Mouse (Mus musculus): Measurements from ENCODE around the gene Dnmt3a. TPM values are rescaled to one million over a fixed set of nuclear protein-coding genes. Genes with fewer than 3 reads are reported as not detected.

The Dnmt3a gene
- total RNA-seq (2021), result 10 to 100 TPM; 80.5 to 83.4 TPM
- long read RNA-seq, experiment 1, full-length matches to known transcripts, result 1 of 28 reads
- long read RNA-seq, experiment 1, partial matches to known transcripts, result 3 of 28 reads
- long read RNA-seq, experiment 1, other reads (novel, unspliced or antisense), result 24 of 28 reads
- long read RNA-seq, experiment 2, full-length matches to known transcripts, result 4 of 33 reads
- long read RNA-seq, experiment 2, partial matches to known transcripts, result 3 of 33 reads
- long read RNA-seq, experiment 2, other reads (novel, unspliced or antisense), result 26 of 33 reads

DNA sequence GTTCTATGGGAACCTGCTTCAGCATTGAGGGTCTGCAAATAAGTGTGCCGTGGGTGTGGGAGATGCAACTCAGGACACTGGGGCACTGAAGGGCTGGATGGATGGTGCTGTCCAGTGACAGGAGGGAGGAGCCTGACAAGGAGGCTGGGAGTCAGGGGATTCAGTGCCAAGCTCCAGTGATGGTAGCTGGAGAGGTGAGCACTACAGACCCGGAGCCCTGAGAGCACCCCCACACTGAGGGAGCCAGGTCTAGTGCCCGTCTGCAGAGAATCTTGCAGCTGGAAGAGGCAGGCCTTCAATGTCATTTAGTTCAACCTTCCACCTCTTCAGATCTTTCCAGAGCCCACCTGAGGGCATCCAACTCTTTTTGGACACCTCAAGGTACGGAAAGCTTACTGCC, at the start of gene Dnmt3a:
Gene Dnmt3a (plus strand): TSS at position 156 of the 400 bp plus-strand sequence.
- DNase-seq, result no peak
- intact Hi-C loops (cut with DNase I), result no loop called here

DNA sequence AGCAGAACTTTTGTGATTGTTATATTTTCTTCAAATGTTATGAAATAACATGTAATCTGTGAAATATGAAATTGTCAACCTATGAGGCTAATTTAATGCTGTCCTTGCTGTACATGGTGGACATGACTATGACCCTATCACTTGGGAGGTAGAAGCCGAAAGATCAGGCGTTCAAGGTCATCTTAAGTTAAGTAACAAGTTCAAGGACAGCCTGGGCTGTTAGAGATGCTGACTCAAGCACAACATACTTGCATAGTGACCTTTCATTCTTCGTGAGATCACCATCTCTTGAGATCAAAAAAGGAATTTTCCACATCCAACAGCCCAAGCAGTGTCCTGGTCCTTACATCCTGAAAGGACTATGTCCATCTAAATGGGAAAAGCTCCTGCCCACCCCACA, 49.6 kb upstream of the Dnmt3a start:
- no peak for DNase-seq
- intact Hi-C loops (cut with DNase I), result loop anchor here (5.0 kb wide), 1 partner anchor 46 kb away; no protein-coding TSS in a partner anchor

DNA sequence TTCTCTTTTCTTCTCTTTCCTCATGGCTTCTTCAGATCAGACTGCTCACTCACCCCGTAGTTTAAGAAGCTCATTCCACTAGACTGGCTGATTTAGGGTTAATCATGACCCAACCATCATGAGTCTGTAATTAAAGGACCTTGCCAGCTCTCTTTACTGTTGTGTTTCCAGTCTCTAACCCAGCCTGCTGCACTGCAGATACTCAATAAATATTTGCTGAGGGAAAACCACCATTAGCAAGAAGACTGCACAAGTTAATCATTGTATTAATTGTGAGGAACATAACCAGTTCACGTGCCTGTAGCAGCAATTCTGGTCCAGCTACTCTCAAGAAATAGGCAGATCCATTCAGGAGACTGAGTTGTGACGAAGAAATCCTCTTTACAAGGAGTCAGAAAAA, 47.7 kb upstream of the Dnmt3a start:
- intact Hi-C loops (cut with DNase I), result loop anchor here (5.0 kb wide), 1 partner anchor 44 kb away; no protein-coding TSS in a partner anchor
- DNase-seq, result no peak

DNA sequence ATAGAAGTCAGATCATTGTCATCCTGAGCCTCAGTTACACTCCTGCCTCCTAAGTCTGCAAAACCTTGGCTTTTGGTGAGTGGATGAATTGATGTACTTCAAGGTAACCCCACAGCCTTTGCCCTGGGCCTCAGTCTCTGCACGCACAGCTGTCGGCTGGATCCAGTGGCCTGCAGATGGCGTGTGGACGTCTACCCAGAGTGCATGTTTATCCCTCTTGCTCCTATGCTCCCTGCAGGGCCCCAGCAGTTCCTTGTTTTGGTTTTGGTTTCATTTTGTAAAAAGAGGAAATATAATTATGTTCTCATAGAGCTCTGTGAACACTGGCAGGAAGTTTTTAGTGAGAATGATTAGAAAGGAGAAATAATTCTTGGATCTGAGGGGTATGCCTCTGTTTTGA, 46.4 kb upstream of the Dnmt3a start:
- peak in 1 of 2 experiments; percentile 54 for DNase-seq
- intact Hi-C loops (cut with DNase I), result loop anchor here (5.0 kb wide), 1 partner anchor 43 kb away; no protein-coding TSS in a partner anchor

DNA sequence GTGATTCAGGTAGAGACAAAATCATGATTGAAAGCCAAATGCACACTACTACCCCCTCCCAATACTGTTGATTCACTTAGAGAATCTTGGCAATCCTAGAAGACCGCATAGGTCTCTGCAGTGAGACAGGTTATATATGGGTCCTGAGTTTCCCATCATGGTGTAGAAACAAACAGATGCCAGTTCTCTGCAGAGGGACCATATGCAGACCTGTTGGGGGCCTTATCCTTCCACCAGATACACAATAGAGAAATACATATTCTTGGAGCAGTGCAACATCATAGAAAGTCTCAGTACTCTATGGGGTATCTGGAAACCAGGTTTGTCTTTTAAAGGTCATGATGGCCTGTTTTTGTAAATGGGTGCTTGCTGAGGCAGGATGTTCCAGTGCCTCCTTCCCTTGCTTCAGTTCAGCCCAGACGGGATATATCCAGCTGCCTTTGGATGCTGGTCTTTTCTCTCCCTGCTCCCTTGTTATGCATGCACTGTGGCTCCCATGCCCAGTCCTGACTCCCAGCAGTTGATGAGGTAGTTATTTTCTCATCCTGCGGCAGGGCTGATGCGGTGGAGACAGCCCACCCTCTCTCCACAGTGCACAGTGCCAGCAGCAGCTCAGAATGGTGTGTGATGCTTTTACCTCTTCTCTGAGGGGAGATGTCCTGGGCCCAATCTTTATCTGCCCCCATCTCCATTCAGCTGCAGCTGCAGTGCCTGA, 44.8 kb upstream of the Dnmt3a start:
- DNase-seq, result no peak
- intact Hi-C loops (cut with DNase I), result no loop called here

DNA sequence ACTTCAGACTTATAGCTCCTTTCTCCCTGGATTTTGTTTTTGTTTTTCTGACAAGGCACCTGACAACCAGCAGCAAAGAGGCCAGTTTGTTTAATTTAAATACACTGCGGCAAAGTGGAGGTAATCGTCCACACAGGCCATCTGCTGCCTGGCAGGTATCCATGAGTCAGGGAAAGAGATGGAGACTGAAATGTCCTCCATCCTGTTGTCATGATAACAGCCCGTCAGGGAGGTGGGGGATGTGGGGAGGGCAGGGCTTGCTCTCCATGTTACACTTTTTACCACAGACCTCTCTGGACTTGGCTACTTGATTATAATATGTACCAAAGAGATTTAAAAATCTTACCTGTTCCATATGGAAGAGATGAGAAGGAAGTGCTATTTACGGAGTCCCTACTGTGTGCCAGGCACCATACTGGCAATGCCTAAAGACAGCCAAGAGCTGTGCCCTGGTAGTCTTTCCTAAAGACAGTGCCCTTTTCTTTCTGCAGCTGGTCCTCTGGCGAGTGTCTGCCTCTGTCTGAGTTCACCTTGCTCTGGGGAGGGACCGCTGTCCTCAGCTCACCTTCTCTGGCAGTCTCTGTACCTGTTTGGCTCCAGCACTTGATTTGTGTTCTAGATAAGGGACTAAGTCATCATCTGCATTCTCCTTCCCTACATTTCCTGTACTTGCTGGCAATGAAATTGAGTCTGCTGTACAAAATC, 44.1 kb upstream of the Dnmt3a start:
- intact Hi-C loops (cut with DNase I), result no loop called here
- DNase-seq, result no peak

DNA sequence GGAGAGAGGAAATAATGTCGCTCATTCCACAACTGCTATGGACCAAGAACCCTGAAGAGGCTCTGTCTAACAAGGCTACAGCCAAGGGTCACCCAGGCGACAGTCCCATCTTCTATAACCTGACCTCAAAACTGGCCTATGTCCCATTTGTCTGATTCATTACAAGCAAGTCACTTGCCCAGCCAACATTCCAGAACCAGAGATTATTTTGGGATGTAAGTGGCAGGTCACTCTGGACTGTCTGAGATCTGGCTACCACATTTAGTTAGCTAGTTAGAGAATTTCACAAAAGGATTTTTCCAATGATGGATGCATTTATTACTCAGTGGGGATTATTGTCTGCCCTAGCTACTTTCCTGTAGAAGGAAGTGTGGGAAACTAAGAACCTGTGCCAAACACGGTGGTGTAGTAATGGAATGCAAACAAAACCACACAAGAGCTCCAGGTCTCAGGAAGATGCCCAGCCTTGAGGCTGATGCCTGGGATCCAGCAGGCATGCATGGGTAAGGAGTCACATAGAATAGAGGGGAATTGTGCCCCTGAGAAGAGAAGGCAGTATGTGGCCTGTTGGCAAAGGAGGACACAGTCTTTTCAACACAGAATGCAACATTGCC, 41.5 kb upstream of the Dnmt3a start:
- intact Hi-C loops (cut with DNase I), result no loop called here
- no peak for DNase-seq

DNA sequence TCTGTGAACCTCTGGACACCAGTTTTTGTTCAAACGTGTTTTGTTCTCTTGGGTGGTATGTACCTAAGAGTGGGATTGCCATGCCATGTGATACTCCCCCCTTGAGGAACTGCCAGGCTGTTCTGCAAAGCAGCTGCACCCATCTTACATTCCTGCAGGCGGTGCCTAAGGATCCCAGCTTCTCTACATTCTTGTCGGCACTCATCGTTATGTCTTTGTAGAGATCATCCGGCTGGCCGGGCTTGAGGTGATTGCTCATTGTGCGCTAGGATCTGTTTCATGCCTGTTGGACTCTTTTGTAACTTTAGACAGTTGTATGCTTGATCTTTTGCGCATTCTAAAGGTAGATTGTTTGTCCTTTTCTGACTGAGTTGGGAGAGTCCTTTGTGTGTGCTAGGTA, 38.4 kb upstream of the Dnmt3a start:
- intact Hi-C loops (cut with DNase I), result no loop called here

DNA sequence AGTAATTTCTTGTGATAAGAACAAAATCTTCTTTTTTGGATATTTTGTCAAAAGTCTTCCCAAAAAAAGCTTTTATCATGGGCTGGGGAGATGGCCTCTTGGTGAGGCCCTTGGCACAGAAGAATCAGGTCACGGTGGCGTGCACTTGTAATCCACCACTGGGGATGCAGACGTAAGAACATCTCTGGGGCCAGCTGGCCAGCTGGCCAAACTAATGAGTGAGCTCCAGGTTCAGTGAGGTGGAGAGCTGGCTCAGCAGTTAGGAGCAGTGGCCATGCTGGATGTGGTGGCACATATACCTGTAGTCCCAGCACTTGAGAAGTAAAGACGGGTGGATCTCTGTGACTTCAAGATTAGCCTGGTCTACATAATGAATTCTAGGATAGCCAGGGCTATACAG, 37.4 kb upstream of the Dnmt3a start:
- intact Hi-C loops (cut with DNase I), result no loop called here
- no peak for DNase-seq

More for the DNA sequence above, 38.4 kb upstream of the Dnmt3a start:
- DNase-seq, result no peak

DNA sequence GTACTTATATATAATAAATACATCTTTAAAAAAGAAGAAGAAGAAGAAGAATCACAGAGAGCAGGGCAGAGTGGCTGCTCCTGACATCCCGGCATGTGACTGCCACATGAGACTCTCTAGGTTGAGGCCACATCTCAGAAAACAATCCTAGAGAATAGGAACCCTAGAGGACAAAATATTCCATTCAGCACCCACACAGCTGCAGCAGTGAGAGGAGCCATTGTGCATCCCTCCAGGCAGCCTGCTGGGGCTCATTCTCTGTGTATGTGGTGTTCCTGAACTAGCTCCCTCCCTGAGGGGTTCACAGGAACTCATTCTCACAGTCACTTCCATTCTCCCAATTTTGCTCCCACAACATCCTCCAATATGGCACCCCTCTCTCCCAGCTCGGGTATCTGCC, 35.3 kb upstream of the Dnmt3a start:
- intact Hi-C loops (cut with DNase I), result no loop called here
- no peak for DNase-seq

DNA sequence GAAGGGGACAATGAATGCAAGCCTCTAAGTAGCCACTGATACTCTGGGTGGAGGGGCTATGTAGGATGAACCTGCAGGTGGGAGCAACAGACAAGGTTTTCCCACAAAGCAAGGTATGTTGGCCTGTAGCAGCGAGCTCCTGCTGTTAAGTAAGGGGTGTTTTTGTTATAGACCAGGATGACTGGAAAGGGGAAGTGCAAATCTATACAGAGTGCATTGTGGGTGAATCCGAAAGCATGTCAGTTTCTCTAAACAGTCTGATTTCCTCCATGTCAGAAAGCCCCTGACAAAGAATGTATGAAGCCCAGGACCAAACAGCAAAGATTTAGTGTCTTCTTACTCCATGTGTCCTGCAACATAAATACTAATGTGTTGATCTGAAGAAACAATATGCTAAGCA, 34.7 kb upstream of the Dnmt3a start:
- no peak for DNase-seq
- intact Hi-C loops (cut with DNase I), result no loop called here

DNA sequence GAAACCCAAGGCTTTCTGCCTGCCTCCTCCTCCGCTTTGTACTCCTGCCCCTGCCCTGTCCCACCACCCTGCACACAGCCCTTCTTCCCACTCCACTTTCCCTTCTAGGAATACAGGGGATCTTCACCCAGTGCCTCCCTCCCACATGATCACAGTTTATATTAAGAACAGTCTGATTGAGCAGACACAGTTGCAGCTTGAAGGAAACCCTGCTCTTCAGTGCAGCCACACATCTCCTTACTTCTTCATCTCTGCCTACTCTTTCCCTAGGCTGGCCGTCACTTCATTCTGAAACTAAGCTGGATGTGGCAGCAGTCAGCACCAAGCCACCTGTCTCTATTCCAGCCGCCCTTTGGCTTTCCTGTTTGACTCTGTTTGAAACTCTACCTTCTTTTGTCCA, 32.2 kb upstream of the Dnmt3a start:
- intact Hi-C loops (cut with DNase I), result no loop called here
- DNase-seq, result peak in 1 of 2 experiments; percentile 7

DNA sequence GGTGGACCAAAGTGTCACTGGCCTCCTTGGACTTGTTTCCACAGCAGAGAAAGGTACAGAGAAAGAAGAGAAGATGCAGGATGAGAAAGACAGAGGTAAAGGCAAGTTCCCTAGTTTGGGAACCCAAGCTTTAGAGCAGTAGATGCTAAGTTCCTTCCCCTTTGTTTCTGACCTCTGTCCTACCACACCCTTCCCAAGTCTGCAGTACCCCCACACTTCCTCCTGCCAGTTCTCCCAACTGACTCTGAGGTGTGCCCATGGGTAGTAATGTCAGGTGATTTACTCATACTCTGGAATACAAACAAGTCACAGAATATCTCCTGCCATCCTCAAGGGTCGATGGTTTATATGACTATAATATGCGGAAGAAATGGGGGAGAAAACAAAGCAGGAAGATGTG, 29.8 kb upstream of the Dnmt3a start:
- DNase-seq, result no peak
- intact Hi-C loops (cut with DNase I), result no loop called here

DNA sequence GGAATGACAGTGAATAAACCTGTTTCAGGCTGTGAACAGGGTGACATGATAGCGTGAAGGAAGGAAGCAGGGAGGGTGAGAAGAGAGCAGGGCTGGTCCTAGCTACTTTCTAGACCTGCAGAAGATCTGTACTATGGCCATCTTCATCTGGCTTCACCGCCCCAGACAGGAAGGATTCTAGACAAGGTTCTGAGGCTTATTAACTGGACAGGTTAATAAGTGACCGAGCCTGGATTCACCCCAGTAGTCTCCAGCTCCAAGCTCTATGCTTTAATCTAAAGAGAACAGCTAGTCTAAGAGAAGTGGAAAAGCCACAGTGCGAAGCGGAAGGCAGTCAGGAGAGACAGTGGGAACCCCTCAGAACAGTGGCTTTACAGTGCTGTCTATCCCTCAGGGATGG, 28.1 kb upstream of the Dnmt3a start:
- intact Hi-C loops (cut with DNase I), result no loop called here
- peak in 1 of 2 experiments; percentile 6 for DNase-seq

DNA sequence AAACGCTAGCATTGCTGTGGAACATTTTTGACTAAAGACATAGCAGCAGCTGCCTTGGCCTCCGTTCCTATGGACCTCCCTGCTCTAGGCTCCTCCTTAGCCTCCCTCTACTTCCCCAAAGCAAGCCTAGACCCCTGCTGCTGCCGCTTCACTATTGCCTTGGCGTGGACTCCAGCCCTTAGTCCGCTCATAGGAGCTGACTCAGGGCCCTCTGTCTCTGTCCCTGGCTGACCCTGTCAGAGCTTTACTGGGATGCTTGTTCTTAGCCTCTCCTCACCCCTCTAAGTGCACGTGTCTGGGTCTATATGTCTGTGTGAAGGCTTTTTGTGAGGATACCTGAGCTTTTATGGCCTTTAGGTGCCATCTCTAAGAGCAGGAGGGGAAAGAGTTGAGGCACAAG, 27.5 kb upstream of the Dnmt3a start:
- DNase-seq, result no peak
- intact Hi-C loops (cut with DNase I), result no loop called here

DNA sequence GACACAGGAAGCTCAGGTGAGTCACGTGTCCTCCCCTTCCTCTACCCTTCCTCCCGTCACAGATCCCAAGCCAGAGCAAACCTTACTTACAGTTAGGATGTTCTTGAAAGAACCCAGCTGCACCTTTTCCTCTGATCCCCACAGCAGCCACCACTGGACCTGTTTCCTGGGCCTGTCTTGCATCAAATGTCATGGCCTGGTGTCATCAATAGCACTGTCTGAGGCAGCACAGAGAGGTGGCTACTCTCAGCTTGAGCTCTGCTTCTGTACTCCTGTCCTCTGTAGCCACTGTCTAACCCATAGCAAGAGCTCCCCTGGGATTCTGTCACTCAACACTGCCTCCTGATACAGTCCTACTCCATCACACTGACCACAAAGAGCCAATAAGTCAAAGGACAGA, 26.2 kb upstream of the Dnmt3a start:
- no peak for DNase-seq
- intact Hi-C loops (cut with DNase I), result no loop called here

DNA sequence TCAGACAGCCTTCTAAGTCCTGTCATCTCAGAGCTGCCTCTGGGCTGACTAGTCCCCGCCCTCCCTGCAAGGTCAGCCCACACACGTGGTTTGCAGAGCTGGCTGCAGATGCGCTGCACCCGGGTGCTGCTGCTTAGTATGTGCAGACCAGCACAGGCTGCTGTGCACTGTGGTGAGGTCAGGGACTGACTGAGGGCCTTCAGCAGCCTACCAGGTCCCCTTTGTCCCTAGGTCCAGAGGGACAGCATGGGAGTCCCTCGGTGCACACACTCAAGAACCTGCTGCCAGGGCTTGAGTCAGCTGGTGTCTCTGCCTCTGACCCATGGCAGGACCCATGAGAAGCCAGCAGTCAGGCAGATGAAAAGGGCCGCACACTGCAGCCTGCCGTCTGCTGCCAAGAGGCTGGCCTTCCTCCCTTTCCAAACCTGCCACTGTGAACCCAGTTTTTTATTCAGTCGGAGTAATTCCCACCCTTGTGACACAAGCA, 25.4 kb upstream of the Dnmt3a start:
- intact Hi-C loops (cut with DNase I), result no loop called here
- peak; percentile 42 to 53 for DNase-seq

DNA sequence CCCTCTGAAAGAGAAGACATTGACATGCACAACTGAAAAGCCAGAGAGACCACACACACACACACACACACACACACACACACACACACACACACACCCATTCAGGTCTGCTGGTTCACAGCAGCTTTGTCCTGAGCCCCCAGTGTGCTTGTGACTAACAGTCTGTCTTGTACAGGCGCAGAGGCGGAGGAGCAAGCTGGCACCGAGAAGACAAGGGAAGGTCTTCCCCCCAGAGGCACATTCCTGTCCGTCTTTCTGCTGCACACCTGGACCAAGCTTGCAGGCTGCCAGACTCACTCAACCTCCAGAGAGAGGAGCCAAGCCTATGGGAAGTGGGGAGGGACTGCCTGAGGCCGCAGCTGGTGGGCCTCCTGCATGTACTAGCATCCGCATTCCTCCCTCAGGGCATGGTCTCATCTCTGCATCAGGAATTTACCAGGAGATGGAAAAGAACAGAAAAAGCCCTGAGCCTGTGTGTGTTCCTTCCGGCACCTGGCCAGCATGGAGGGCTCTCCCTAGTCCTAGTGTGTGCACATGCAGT, 24.8 kb upstream of the Dnmt3a start:
- intact Hi-C loops (cut with DNase I), result no loop called here
- peak in 1 of 2 experiments; percentile 33 for DNase-seq

DNA sequence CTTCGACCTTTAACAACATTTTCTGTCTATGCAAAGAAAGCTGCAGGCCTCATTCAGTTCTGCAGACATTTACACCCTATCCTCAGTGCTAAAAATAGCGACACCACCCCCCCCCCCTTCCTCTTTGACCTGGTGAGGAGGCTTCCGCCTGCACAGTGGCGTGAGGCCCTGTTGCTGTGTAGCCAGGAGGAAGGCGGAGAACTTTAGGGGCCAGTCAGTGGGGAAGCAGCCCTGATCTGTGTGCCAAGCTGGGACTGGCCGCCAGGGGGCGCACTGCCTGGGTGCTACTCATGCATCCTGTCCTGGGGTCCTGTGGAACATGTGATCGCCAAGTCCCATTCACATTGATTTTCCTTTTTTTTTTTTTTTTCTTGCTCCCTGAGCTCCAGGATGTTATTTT, 24.3 kb upstream of the Dnmt3a start:
- DNase-seq, result peak; percentile 90 to 93
- intact Hi-C loops (cut with DNase I), result no loop called here

DNA sequence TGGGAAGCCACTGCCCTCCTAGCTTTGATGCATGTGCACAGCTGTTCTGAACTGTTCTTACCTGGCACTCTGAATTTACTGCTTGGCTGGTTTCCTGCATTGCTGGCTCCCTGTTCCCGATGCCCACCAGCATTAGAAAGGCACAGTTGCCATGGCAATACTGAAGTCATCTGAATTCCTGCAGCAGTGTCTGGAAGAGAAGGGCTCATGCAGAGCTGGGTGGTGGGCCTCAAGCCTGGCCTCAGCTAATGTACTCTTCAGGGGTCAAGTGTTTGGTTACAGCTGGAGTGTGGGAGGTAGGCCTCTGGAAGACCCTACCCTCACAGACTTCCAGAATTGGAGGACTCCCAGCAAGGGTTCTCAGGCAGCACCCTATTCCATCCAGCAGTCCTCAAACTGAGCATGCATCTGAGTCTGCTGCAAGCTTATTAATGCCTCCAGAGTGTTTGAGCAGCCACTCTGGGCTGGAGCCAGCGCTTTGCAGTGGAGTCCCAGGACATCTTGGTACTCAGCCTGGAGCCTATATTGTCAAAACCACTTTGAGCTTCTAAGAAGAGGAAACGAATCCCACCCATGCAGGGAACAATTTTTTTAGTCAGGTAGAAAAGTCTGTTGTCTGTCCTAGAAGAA, 22.5 kb upstream of the Dnmt3a start:
- intact Hi-C loops (cut with DNase I), result no loop called here
- DNase-seq, result no peak
